Mouse (Mus musculus) spleen, embryonic (tissue): ENCODE measurements around the gene Sparc.

ENCODE experiments used
- CTCF ChIA-PET: fragments of 350-600 bp; sonication (Branson Sonifier 250); formaldehyde crosslinking; loops from one replicate; lab custom pipeline; 2022; lab: Charles Lee

The Sparc gene

GRCm38 (mm10) chr11:55367783-55368182, 55.2 kb downstream of the Sparc start:
- CTCF ChIA-PET: no interaction called here

DNA sequence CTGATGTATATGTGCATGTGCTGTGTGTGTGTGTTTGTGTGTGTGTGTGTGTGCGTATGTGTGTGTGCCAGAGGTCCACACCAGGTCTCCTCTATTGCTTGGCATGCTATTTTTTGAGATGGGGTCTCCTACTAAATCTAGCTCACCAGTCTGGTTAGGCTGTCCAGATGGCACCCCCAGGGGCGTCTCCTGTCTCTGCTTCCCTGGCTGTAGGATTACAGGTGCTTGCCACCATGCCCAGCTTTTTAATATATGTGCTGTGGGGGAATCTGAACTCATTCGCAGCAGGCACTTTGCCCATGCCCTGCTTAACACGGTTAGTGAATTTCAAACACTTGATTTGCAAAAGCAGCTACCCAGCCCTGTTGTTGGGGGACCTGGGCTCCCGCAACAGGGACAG, 57.1 kb downstream of the Sparc start:
- CTCF ChIA-PET: no interaction called here

- CTCF ChIA-PET: no interaction called here
These were observed 57.7 kb downstream of the Sparc start for GRCm38 (mm10) chr11:55365242-55365641.

GRCm38 (mm10) chr11:55364662-55365061, 58.3 kb downstream of the Sparc start:
- CTCF ChIA-PET: no interaction called here

DNA sequence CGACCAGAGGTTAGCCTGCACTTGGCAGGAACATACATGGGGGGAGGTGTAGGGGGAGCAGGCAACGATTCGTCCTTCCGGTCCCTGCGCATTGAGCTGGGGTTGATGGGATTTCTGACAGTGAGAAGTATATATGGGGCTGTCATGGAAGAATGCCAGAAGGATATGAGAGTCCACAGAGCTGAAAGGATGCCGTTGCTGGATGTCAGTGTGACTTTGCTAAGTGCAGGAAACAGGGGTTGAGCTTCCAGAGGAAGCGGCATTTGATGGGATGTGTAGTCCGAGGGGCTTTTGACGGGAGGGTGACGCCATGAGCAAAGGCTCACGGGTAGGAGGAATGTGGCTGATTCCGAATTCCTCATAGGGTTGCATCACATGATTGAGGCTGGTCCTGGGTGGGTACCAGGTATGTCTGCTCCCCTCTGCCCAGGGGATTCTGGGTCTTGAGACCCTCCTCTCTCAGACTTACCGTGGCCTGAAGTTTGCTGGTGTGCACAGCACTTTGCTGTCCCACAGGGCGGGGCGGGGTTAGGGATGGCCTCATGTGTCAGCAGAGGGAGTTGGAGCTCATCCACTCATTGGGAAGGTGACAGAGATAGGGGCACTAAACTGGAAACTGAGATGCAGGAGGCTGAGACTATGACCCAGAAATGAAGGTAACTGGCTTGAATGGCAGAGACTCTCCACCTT, 64.7 kb downstream of the Sparc start:
- CTCF ChIA-PET: interaction anchor here (0.6 kb wide), 1 partner anchor 52 kb away, joined by 8 read pairs; no protein-coding TSS in a partner anchor

DNA sequence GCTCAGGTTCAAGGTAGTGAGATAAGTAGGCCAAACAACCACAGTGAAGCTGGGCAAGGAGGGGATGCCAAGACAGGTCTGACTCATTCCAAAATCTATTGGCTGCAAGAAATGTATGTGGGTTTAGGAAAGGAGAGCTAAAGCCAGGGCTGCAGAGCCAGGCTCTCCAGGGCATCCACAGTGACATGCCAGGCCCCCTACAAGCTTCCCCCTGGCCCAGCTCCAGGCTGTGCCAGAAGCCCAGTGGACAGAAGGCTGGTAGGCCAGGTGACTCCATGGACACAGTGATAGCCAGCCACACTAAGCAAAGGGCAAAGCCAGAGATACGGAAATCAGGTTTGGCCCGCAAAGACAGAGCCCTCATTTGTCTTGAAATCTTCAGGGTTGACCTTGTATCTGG, 66.1 kb downstream of the Sparc start:
- CTCF ChIA-PET: no interaction called here
